Mouse (Mus musculus): ENCODE measurements around the gene Cul9.
A peak's percentile ranks its signal among the peaks of the same experiment; 100 is the strongest.
"Not testable (repeated sequence)": the region's sequence is repeated elsewhere in the genome, so short reads cannot be mapped to it uniquely, and the experiment has no call there.

The Cul9 gene

GRCm38 (mm10) chr17:46545813-46546564 is at the start of gene Cul9:
Gene Cul9 (minus strand): TSS chr17:46546388.
- DNase-seq (ENCODE audit: low spot score in 2 of 2): peak; percentile 56 to 59

GRCm38 (mm10) chr17:46595336-46595735 is 49.1 kb upstream of the Cul9 start:
- no peak for DNase-seq (ENCODE audit: low spot score in 2 of 2)

- no peak for DNase-seq (ENCODE audit: low spot score in 2 of 2)
These were observed 48.4 kb upstream of the Cul9 start for GRCm38 (mm10) chr17:46594606-46595005.

GRCm38 (mm10) chr17:46593124-46593523 is 46.9 kb upstream of the Cul9 start:
- no peak for DNase-seq (ENCODE audit: low spot score in 2 of 2)

GRCm38 (mm10) chr17:46591406-46591805 is 45.2 kb upstream of the Cul9 start:
- DNase-seq (ENCODE audit: low spot score in 2 of 2): no peak

GRCm38 (mm10) chr17:46590439-46590838 is 44.3 kb upstream of the Cul9 start:
- no peak for DNase-seq (ENCODE audit: low spot score in 2 of 2)

GRCm38 (mm10) chr17:46589635-46590314 is 43.6 kb upstream of the Cul9 start:
- no peak for DNase-seq (ENCODE audit: low spot score in 2 of 2)

- DNase-seq (ENCODE audit: low spot score in 2 of 2): no peak
These were observed 42.7 kb upstream of the Cul9 start for GRCm38 (mm10) chr17:46588913-46589312.

- no peak for DNase-seq (ENCODE audit: low spot score in 2 of 2)
These were observed 42.0 kb upstream of the Cul9 start for GRCm38 (mm10) chr17:46588173-46588572.

GRCm38 (mm10) chr17:46586327-46586726 is 40.1 kb upstream of the Cul9 start:
- no peak for DNase-seq (ENCODE audit: low spot score in 2 of 2)

GRCm38 (mm10) chr17:46578650-46579049 is 32.5 kb upstream of the Cul9 start:
- DNase-seq (ENCODE audit: low spot score in 2 of 2): no peak

GRCm38 (mm10) chr17:46576070-46576469 is 29.9 kb upstream of the Cul9 start:
- no peak for DNase-seq (ENCODE audit: low spot score in 2 of 2)

- no peak for DNase-seq (ENCODE audit: low spot score in 2 of 2)
These were observed 28.3 kb upstream of the Cul9 start for GRCm38 (mm10) chr17:46574535-46574934.

- DNase-seq (ENCODE audit: low spot score in 2 of 2): no peak
These were observed 24.8 kb upstream of the Cul9 start for GRCm38 (mm10) chr17:46571005-46571404.

- no peak for DNase-seq (ENCODE audit: low spot score in 2 of 2)
These were observed 13.0 kb upstream of the Cul9 start for GRCm38 (mm10) chr17:46559146-46559545.

- no peak for DNase-seq (ENCODE audit: low spot score in 2 of 2)
These were observed 12.0 kb upstream of the Cul9 start for GRCm38 (mm10) chr17:46558151-46558550.

- DNase-seq (ENCODE audit: low spot score in 2 of 2): not testable (repeated sequence)
These were observed 11.1 kb upstream of the Cul9 start for GRCm38 (mm10) chr17:46557321-46557720.

GRCm38 (mm10) chr17:46556584-46556945 is 10.4 kb upstream of the Cul9 start:
- peak in 1 of 2 experiments; percentile 47 for DNase-seq (ENCODE audit: low spot score in 2 of 2)

GRCm38 (mm10) chr17:46555673-46556583 is 9.7 kb upstream of the Cul9 start, which contains the start of gene Srf:
Gene Srf (minus strand): TSS chr17:46556175.
- DNase-seq (ENCODE audit: low spot score in 2 of 2): peak; percentile 97 to 98

- peak; percentile 29 to 36 for DNase-seq (ENCODE audit: low spot score in 2 of 2)
These were observed 8.9 kb upstream of the Cul9 start for GRCm38 (mm10) chr17:46554977-46555672.

- no peak for DNase-seq (ENCODE audit: low spot score in 2 of 2)
These were observed 8.4 kb upstream of the Cul9 start for GRCm38 (mm10) chr17:46554646-46554976.

GRCm38 (mm10) chr17:46553926-46554325 is 7.7 kb upstream of the Cul9 start:
- DNase-seq (ENCODE audit: low spot score in 2 of 2): no peak
